Mouse (Mus musculus): ENCODE measurements at regions not wholly inside any gene's neighbourhood (a gene's known extent, or its start where the extent isn't known, plus 50 kb on each side); places are given as distances from the start of the nearest gene placed in this dataset.

DNA sequence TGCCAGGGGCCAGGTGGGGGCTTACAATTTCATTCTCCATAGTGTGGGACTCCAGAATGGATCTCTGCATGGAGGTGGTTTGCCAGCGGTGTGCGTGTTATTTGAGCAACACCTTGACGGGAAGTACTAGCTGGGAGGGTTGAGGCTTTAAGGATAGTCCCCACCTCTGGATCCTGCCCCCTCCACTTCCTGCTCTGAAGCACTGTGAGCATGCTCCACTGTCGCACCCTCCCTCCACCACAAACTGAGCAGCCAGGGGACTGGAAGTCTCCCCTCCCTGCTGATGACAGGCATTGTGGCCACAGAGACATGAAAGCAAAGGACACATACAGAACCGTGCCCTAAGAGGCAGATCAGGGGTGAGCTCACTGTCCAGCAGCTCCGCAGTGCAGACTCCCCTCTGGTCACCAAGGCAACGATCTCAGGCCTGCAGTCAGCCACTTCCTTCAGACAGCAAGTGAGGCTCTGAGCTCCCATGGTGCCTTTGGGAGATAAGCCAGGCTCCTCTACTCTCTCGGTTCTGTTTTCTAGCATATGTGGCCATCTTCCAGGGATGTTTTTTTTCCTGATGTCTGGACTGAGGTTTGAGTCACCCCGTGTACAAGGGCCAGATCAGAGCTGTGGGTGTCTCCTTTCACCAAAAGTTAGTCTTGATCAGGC is 239.7 kb downstream of the Cryba4 start:
- in situ Hi-C loops (cut with MboI, MseI) = no loop called here

DNA sequence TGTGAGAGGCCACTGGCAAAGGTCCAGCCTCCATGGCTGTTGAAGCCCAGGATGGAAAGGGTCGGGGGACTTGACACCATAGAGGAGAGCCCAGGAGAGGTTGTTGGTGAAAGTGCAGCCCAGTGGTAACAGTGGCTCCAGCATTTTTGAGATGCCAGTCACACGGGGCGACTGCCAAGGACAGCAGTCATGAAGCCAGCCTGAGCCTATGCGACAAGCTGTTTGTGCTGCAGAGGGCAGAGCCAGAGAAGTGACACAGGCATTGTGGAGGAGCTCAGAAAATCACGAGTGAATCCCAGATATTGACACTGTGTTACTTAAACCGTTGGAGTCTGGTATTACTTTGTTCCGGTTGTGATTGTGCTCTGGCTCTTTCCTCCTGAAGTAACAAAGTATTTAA is 233.4 kb downstream of the Cryba4 start:
- in situ Hi-C loops (cut with MboI, MseI) = no loop called here

DNA sequence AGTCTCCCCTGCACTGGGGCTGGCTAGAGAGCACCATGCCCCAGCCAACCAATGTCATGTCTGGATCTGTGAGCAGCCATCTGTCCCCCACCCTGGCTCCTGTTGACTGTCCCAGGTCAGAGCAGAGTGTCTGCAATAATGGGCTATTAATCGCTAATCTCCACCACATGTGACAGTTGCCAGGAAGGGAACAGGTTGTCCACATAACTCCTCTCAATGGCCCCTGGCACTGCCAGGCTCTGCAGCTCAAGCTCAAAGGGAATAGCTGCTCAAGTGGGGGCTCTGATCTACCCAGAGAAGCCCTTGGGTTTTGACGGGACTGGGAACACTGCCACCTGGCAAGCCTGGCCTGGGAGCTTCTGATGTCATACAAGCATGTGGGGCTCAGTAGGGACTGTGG is 231.4 kb downstream of the Cryba4 start:
- in situ Hi-C loops (cut with MboI, MseI) = no loop called here

DNA sequence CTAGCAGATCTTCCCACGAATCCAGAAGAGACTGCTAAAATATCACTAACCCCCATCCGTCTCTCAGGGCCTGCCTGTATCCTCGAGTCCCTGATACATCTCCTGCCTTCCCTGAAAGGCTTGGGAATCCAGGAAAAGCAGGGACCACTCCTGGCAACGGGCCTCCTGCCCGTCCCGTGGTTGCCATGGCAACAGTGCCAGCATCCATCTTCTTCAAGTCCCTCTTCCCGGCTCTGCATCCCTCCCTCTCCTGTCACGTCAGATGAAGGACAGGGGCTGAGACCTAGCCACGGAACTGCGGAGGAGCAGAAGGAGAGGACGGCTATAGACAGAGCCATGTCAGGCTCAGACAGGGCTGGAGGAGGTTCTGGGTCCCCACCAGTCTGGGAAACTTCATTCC is 222.4 kb downstream of the Cryba4 start:
- in situ Hi-C loops (cut with MboI, MseI) = loop anchor here (5.0 kb wide), 1 partner anchor 42 kb away; no protein-coding TSS in a partner anchor

DNA sequence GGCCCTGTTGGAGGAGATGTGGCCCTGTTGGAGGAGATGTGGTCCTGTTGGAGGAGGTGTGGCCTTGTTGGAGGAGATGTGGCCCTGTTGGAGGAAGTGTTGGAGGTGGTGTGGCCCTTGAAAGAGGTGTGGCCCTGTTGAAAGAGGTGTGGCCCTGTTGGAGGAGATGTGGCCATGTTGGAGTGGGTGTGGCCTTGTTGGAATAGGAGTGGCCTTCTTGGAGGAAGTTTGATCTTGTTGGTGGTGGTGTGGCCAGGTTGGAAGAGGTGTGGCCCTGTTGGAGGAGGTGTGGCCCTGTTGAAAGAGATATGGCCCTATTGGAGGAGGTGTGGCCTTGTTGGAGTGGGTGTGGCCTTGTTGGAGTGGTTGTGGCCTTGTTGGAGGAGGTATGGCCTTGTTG is 220.3 kb downstream of the Cryba4 start:
- in situ Hi-C loops (cut with MboI, MseI) = loop anchor here (5.0 kb wide), 1 partner anchor 40 kb away; no protein-coding TSS in a partner anchor

DNA sequence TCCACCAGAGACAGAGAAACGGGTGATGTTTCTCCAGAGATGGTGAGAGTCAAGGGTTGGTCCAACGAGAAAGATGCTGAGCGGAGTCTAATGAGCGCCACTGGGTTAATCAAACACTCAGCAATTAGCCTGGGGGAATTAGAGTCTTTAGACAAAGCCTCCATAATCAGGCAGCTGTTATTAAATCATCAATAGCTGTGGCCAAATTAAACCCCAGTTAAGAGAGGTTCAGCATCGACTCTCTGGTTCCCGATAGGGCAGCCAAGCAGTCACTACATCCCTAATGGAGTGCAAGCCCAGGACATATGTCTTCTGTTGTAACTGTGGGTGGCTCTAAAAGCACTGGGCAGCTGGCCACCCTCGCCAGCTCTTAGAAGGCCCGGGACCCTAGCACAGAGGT is 216.9 kb downstream of the Cryba4 start:
- in situ Hi-C loops (cut with MboI, MseI) = no loop called here

DNA sequence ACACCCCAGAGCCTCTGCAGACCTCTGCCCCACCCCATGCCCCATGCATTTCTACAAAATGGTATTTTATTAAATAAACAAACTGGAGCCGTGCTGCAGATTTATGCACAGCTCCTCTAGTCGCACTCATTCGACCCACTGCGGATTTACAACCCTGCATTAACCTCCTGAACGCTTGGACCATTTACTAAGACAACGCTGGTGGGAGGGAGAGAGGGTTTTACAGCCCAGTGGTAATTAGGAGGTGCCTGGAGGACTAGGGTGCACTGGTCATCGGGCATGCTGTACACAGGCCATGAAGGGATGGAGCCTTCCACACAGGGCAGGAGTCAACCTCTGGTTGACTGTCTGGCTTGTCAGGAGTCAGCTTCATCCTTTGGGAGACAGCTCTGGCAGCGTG is 215.2 kb downstream of the Cryba4 start:
- in situ Hi-C loops (cut with MboI, MseI) = no loop called here

DNA sequence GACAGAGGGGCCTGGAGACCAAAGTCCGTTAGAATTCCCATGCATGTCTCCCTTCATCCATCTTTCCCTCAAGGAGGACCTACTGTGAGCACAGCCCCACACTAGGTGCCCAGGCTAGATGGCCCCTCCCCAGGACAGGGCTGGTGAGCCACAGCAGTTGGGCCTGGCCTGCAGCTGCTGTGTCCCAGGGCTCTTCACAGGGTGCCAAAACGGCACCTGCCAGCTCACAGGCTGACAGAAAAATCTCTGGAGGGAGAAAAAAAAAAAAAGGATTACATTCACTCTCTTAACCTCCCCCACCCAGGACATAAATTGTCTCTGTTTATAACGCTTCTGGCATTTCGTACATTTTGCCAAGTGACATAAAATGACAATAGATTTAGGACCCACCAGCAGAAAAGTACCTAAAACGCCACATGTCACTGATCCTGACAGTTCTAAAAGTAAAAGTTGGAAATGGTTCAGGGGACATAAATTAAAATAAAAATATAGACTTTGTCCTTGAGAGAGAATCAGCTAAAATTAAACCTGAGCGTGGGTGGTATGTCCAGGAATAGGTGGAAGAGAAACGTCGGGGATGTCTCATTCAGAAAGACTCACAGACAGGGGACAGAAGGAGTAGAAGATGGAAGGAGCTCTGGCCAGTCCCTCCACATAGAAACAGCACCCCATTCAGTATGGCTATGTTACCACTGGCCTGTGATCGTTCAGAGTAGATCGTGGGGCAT is 212.5 kb downstream of the Cryba4 start:
- in situ Hi-C loops (cut with MboI, MseI) = no loop called here

DNA sequence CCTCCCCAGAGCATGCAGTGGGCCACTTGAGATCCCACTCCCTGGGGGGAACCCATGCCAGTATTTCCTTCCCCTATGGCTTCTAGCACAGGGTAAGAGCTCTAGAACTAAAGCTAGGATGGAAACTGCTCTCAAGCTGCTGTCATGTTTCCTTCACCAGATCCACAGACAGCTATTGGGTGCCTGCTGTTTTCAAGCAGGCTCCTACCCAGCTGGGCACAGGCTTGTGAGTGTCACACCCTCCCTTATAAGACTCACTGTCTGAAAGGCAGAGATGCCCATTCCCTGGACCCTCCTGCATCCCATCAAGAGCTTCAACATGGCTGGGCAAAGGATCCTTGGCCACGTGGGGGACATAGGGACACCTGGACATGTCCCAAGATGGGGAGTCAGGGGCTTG is 211.6 kb downstream of the Cryba4 start:
- in situ Hi-C loops (cut with MboI, MseI) = no loop called here

DNA sequence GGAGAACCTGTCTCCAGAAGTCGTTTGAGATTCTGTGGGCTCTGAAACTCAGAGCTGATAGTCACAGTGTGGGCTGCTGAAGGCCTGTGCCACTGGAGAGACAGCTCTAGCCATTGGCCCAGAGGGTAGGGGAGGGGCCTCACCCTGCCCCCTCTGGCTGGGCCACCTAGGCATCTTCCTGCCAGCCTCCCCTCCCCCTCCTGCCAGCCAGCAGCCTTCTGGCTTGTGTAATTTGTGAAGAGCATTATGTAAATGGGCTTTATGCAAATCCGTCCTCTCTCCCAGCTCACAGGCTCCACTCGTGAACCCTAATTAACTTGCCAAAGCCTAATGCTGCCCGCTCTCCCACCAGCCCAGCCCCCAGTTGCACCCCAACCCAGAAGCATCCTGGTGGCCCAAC is 211.0 kb downstream of the Cryba4 start:
- in situ Hi-C loops (cut with MboI, MseI) = no loop called here

DNA sequence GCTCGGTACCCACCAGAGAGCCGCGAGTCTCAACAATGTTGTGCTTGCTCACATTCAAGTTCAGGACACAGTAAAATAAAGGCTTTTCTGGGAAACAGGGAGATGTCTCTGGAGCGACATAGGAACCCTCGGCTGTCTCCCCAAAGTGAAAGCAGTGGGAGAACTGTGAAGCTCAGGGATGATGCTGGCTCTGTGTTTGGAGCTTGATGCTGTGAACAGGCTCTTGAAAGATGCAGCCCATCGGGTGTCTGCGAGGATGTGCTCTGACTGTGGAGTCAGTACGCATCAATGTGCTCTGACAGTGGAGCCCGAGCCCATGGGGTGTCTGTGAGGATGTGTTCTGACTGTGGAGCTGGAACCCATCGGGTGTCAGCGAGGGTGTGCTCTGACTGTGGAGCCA is 210.1 kb downstream of the Cryba4 start:
- in situ Hi-C loops (cut with MboI, MseI) = no loop called here

DNA sequence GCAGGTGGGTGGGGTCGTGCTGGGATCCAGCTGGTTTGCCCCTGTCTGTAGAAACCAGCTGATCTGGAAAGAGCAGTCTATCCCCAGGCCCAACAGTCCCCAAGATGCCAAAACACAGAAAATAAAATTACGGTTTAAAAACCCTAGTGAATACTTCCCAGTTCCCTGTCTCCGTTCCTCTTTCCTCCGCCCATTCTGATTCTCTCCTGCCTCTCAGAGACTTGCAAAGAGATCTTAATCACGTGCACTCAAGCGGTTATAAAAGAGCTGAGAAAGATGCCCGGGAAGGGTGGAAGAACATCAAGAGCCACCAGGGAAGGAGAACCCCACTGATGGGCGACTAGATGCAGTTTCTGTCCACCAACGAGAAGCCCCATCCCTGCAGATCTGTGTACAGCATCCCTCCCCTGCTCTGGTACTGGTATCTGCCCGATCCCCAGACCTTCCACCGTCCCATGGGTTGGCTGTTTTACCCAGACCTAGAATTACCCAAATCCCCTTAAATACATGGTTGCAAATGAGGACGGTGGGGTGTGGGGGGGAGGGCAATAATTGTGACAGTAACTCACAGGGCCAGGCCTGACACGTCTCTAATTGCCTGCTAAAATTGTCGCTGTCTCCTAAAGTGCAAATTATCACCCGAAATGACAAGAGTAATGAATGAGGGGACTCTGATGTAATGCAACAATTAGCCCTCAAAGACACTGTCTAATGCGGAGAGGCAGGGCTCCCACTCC is 202.1 kb downstream of the Cryba4 start:
- in situ Hi-C loops (cut with MboI, MseI) = loop anchor here (5.0 kb wide), 1 partner anchor 48 kb away; no protein-coding TSS in a partner anchor

DNA sequence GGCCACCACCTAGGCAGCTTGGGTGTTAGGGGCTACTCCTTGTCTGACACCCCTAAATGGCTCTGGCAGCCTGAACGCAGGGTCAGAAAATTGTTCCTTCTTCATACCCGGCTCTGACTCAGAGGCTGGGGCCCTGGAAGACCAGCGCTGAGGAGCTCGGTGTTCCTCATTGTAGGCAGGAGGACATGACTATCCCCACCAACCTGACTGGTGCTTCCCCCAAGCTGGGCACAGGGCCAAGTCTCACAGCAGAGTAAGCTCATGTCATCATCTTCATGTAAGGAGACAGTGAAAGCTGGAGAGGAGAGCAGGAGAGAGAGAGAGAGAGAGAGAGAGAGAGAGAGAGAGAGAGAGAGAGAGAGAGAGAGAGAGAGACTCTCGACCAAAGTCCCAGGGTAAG is 201.4 kb downstream of the Cryba4 start:
- in situ Hi-C loops (cut with MboI, MseI) = loop anchor here (5.0 kb wide), 1 partner anchor 49 kb away; no protein-coding TSS in a partner anchor

DNA sequence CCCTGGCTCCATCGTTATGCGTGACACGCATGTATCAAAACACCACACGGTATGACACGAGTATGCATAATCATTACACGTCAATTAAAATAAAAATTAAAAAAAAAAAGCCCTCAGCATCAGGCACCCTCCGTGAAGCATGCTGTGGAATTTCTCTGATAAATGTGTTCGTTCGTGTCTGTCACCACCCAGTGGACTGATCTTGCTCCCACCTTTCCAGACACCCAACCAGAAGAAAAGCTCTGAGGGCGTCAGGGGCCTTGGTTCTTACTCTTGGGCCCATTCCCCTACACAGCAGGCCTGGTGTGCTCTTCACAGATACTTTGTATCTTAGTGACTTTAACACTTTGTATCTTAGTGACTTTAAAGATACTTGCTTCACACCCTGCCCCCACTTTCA is 200.5 kb downstream of the Cryba4 start:
- in situ Hi-C loops (cut with MboI, MseI) = loop anchor here (5.0 kb wide), 1 partner anchor 49 kb away; no protein-coding TSS in a partner anchor

DNA sequence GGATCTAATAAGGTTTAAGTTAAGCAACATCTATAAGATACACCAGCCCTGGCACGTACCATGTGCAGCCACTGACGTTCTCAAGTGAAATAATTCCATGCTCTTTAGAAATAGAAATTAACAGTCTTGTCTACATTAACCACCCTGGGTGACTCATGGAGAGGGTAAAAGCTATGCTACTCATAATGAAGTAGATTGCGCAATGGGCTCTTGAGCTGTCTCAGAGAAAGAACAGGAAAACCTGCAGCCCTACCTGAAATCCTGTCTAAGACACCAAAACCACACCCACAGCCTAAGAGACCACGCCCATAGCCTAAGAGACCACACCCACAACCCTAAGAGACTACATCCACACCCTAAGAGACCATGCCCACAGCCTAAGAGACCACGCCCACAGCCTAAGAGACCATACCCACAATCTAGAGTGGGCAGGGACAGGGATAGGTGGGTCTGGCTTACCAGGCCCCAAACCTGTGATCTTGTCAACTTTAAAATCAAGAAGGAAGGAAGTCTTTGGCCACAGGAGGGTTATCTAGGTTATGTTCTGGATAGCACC is 198.6 kb downstream of the Cryba4 start:
- in situ Hi-C loops (cut with MboI, MseI) = loop anchor here (5.0 kb wide), 1 partner anchor 51 kb away; no protein-coding TSS in a partner anchor

DNA sequence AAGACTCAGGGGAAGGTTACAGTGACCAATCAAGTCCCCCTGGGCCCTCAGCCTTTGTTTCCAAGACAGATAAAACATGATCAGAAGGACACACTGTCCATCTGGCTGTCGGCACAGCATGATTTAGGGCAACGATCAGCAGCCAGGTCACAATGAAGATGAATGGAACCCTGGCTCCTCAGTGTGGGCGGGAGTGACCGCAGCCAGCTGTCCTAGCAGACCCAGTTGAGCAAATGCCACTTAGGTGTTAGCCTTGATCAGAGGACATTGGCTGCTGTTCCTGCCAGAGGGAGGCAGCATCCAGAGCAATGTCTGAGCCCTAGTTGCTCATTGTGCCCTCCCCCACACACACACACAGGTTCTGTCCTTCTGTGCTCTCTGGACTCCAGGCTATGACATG is 197.3 kb downstream of the Cryba4 start:
- in situ Hi-C loops (cut with MboI, MseI) = no loop called here

DNA sequence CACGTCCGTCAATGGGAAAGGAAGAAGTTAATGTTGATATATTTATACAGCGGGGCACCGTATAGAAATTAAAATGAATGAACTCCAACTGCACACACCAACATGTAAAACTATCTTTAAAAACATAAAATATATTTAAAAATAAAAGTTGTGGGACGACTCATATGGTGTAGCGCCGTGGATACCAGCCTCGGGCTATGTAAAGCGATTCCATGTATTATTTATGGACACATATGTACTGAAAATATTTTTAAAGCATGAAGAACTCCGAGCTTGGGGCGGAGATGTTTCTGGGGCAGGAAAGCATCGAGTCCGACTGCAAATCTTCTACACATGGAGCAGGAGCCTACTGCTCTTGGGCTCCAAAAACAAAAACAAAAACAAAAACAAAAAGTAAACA is 182.4 kb downstream of the Cryba4 start:
- in situ Hi-C loops (cut with MboI, MseI) = loop anchor here (5.0 kb wide), 1 partner anchor 38 kb away; no protein-coding TSS in a partner anchor

DNA sequence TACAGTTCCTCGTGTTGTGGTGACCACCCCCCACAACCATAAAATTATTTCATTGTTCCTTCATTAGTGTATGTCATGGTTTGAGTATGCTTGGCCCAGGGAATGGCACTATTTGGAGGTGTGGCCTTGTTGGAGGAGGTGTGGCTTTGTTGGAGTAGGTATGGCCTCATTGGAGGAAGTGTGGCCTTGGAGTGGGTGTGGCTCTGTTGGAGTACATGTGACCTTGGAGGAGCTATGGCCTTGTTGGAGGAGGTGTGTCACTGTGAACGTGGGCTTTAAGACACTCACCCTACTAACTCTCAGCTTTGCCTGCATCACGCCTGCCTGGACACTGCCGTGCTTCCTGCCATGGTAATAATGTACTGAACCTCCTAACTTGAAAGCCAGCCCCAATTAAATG is 179.9 kb downstream of the Cryba4 start:
- in situ Hi-C loops (cut with MboI, MseI) = loop anchor here (5.0 kb wide), 1 partner anchor 40 kb away; no protein-coding TSS in a partner anchor

DNA sequence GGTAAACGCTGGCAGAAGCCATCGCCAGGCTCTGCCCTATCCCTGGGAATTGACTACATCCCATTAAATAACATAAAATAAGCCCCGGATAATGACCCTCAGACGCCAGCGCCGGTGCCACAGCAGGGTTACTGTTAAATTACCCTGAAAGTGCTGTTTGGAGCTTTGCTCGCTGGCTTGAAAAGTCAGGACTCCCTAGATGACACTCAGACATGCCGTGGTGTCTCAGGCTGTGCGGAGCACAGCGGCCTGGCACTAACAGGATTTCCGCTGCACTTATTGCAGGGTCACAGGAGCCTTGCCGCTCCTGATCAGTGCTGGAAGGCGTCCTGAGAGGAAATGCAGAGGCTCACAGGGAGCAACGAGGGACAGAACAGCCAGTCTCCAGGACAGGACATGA is 175.2 kb downstream of the Cryba4 start:
- in situ Hi-C loops (cut with MboI, MseI) = no loop called here

DNA sequence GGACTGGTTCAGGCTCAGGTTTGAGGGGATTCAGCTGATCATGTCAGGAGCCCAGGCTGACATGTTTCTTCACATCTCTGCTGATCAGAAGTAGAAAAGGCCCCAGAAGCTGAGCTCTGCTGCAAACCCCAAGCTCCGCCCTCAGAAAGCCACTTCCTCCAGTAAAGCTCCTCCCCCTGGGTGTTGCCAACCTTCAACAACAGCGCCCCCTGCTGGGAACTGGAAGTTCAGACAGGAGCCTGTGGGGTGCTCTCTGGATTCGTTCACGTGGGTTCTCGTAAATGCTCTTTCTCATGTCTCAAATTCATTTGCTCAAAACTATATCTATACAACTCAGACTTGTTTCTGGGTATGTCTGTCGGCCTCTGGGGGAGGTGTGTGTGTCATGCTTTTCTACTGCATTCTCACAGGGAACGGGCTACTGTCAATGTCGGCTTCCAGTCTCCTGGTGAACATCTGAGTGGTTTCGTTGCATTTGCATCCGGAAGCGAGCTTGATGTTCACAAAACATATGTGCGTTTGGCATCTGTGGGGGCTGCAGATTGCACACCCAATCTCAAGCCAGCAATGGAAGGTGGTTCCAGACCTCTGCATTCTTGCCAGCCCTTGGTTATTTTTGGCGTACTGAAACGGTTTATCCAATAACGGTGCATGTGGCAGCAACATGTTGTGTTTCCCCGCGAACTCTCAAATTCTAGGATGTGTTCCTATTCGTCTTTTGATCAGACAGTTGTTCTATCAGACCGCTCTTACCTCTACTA is 174.3 kb downstream of the Cryba4 start:
- in situ Hi-C loops (cut with MboI, MseI) = no loop called here

DNA sequence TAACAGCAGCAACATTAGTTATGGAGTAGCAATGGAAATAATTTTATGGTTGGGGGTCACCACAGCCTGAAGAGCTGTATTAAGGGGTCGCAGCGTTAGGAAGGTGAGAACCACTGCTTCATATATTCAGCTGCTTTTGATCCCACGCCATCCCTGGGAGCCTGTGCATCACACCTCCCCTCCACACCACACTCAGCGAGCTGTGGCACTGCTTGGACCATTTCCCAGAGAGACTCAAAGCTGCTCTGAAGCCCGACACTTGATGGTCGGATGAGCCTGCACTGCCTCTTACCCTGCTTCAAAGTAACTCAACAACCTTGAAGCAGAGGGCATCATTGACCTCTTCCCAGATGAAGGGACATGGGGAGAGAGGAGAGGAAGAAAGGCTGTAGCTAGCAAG is 171.3 kb downstream of the Cryba4 start:
- in situ Hi-C loops (cut with MboI, MseI) = no loop called here

All from T-helper 1 cell (primary cell).